9 mouse cellular contexts compared by ENCODE assay signal in the genomic region with DNA sequence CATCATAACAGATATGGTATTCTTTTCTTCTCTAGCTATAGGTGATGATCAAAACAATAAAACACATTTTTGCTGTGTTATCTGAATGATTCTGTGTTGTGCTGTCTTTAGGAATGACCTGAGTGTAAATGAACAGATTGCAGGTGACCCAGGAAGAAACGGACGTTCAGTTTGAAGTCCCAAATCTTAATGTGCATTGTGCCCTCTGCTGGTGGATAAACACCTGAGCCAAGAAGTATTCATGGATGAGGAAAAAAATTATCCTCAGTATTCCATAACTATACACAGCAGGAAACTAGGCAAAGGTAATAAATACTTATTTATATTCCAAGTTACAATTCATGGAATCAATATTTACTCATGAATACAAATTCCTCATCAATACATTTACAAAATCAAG.
DNase-seq lines count a peak whose midpoint lies in the region; ATAC-seq and TF ChIP-seq lines count a peak whose summit lies in the region.
"Had no signal": no experiment of that assay in that cellular context is flagged by ENCODE, and none has a peak within 500 bp of the region (broad histone marks: within the 10 kb centered on the region; RNA-seq: fewer than 3 reads in every experiment).

No protein-coding gene starts in this region.

- H3K9me3 ChIP-seq in hindbrain, embryonic 16.5 days (ENCODE audit: control insufficient read depth, low read length) = no peaks in the 10 kb centered on the region
- no peaks in the 10 kb centered on the region for H3K9me3 ChIP-seq in hindbrain, embryonic 12.5 days (replicated peaks)
- H3K9me3 ChIP-seq: embryonic facial prominence, embryonic 12.5 days had no signal

- H3K27ac ChIP-seq in hindbrain, embryonic 16.5 days (ENCODE audit: low read depth, low read length) = no peak overlapping the region
- no peak overlapping the region for H3K27ac ChIP-seq in hindbrain, embryonic 12.5 days
- H3K27ac ChIP-seq in cortical plate, adult 2 months (ENCODE audit: insufficient read depth, low read length) = no peak overlapping the region
- H3K27ac ChIP-seq: embryonic facial prominence, embryonic 12.5 days had no signal

- WGBS in hindbrain, embryonic 16.5 days = 8% methylated on average over 2 of the region's 2 CpGs
- WGBS in hindbrain, embryonic 12.5 days = 28% methylated on average over 2 of the region's 2 CpGs

- H3K36me3 ChIP-seq in hindbrain, embryonic 16.5 days (ENCODE audit: control insufficient read depth, insufficient read depth, low read length) = no peaks in the 10 kb centered on the region
- no peaks in the 10 kb centered on the region for H3K36me3 ChIP-seq in hindbrain, embryonic 12.5 days
- H3K36me3 ChIP-seq: embryonic facial prominence, embryonic 12.5 days had no signal

- H3K4me3 ChIP-seq in hindbrain, embryonic 16.5 days (ENCODE audit: low read length) = no peak overlapping the region
- no peak overlapping the region for H3K4me3 ChIP-seq in hindbrain, embryonic 12.5 days
- H3K4me3 ChIP-seq in cortical plate, adult 2 months (ENCODE audit: insufficient read depth, low read length) = no peak overlapping the region
- H3K4me3 ChIP-seq: embryonic facial prominence, embryonic 12.5 days had no signal

- peak; percentile 43 for DNase-seq in urinary bladder, postnatal 25 days (ENCODE audit: low spot score)
- no peak for DNase-seq in urinary bladder, adult 2 months (ENCODE audit: low spot score)
- DNase-seq in layer of hippocampus, adult 9-10 months (ENCODE audit: low spot score) = peak; percentile 15
- peak; percentile 23 to 25 for DNase-seq in right cerebral cortex, postnatal 10 days (ENCODE audit: low spot score in 2 of 2)

- no peak overlapping the region for H3K4me2 ChIP-seq in hindbrain, embryonic 16.5 days (ENCODE audit: low read length)
- no peak overlapping the region for H3K4me2 ChIP-seq in hindbrain, embryonic 12.5 days (replicated peaks)
- H3K4me2 ChIP-seq: embryonic facial prominence, embryonic 12.5 days had no signal

- TF ChIP-seq POLR2A in cortical plate, adult 2 months (IDR thresholded peaks at IDR 0.05; ENCODE audit: extremely low read depth, insufficient read depth, low read length) = no peak

- ATAC-seq in hindbrain, embryonic 16.5 days = peak; percentile 72; the same call in 1 of the 2 replicates
- no peak for ATAC-seq in hindbrain, embryonic 12.5 days (ENCODE audit: low FRiP score)
- ATAC-seq in granulocyte monocyte progenitor cell, adult 5-6 weeks (replicated peaks; ENCODE audit: poor library complexity, severe bottlenecking) = no peak

- H3K4me1 ChIP-seq in hindbrain, embryonic 16.5 days (ENCODE audit: control insufficient read depth, insufficient read depth, low read depth, low read length) = no peaks in the 10 kb centered on the region
- H3K4me1 ChIP-seq in hindbrain, embryonic 12.5 days = no peaks in the 10 kb centered on the region
- no peaks in the 10 kb centered on the region for H3K4me1 ChIP-seq in cortical plate, adult 2 months (ENCODE audit: control insufficient read depth, insufficient read depth, low read length)
- H3K4me1 ChIP-seq: embryonic facial prominence, embryonic 12.5 days had no signal

- peak; percentile 36; the same call in 1 of the 2 replicates for TF ChIP-seq CTCF in cortical plate, adult 2 months (IDR thresholded peaks at IDR 0.05; ENCODE audit: extremely low read depth, insufficient read depth, low read length)

- no peaks in the 10 kb centered on the region for H3K27me3 ChIP-seq in hindbrain, embryonic 16.5 days (replicated peaks; ENCODE audit: control insufficient read depth, insufficient read depth, low read length)
- no peaks in the 10 kb centered on the region for H3K27me3 ChIP-seq in hindbrain, embryonic 12.5 days
- H3K27me3 ChIP-seq: embryonic facial prominence, embryonic 12.5 days had no signal

- no peak overlapping the region for H3K9ac ChIP-seq in hindbrain, embryonic 16.5 days (ENCODE audit: low read depth, low read length)
- H3K9ac ChIP-seq in hindbrain, embryonic 12.5 days = no peak overlapping the region
- H3K9ac ChIP-seq: embryonic facial prominence, embryonic 12.5 days had no signal
